Mouse (Mus musculus) gastrocnemius, postnatal 14 days (tissue): ENCODE data around the gene Sit1. TPM values are rescaled to one million over a fixed set of nuclear protein-coding genes. Genes with fewer than 3 reads are reported as not detected.

ENCODE experiments used
- total RNA-seq, 2 experiments: library from RNA; stranded (reverse); gene quantifications; 2 replicates each; pipeline ENCODE4 v1.2.3; 2021

The Sit1 gene
- total RNA-seq, 2 experiments from 2014 or later: not detected

Other genes with a start within 250 kb of the Sit1 start
- gene Atp8b5, start 216.6 kb downstream of the Sit1 start, total RNA-seq: under 1 TPM; 0.09 to 0.10 TPM
- gene Rusc2, start 101.8 kb downstream of the Sit1 start, total RNA-seq: 10 to 100 TPM; 19.6 to 20.6 TPM
- gene Fam166b, start 54.6 kb downstream of the Sit1 start, total RNA-seq: not detected
- gene Tesk1, start 41.8 kb downstream of the Sit1 start, total RNA-seq: 10 to 100 TPM; 25.2 to 28.0 TPM
- gene Cd72, start 29.1 kb downstream of the Sit1 start, total RNA-seq: not detected
- 10 to 100 TPM; 25.7 to 25.9 TPM for gene Ccdc107, start 9.2 kb upstream of the Sit1 start, total RNA-seq
- gene Arhgef39, start 16.0 kb upstream of the Sit1 start, total RNA-seq: 1 to 10 TPM; 1.3 to 1.6 TPM
- 1 to 10 TPM; 2.1 to 2.9 TPM for gene Car9, start 23.2 kb upstream of the Sit1 start, total RNA-seq
- gene Tpm2, start 40.0 kb upstream of the Sit1 start, total RNA-seq: 1,000 to 10,000 TPM; 8,430 to 9,008 TPM
- gene Creb3, start 78.6 kb upstream of the Sit1 start, total RNA-seq: 10 to 100 TPM; 38.7 to 45.6 TPM
- 10 to 100 TPM; 67.6 to 77.4 TPM for gene Tln1, start 79.0 kb upstream of the Sit1 start, total RNA-seq
- gene Rgp1, start 95.0 kb upstream of the Sit1 start, total RNA-seq: 10 to 100 TPM; 21.9 to 22.3 TPM
- 1 to 10 TPM; 5.1 to 6.2 TPM for gene Gba2, start 95.1 kb upstream of the Sit1 start, total RNA-seq
- under 1 TPM in 1 of 2 experiments, not detected in 1; 0.29 TPM for gene Msmp, start 100.8 kb upstream of the Sit1 start, total RNA-seq
- gene Npr2, start 148.2 kb upstream of the Sit1 start, total RNA-seq: 10 to 100 TPM; 29.5 to 31.4 TPM
- not detected for gene Spag8, start 169.9 kb upstream of the Sit1 start, total RNA-seq
- gene Hint2, start 172.7 kb upstream of the Sit1 start, total RNA-seq: 10 to 100 TPM; 48.5 to 53.8 TPM
- gene Tmem8b, start 185.2 kb upstream of the Sit1 start, total RNA-seq: 1 to 10 TPM; 8.2 to 9.7 TPM
- under 1 TPM; 0.16 to 0.20 TPM for gene Fam221b, start 185.4 kb upstream of the Sit1 start, total RNA-seq
- not detected for gene Olfr70, start 217.1 kb upstream of the Sit1 start, total RNA-seq
- gene Olfr71, start 226.5 kb upstream of the Sit1 start, total RNA-seq: not detected
- 1 to 10 TPM; 1.9 to 2.7 TPM for gene Hrct1, start 243.5 kb upstream of the Sit1 start, total RNA-seq
- gene Spaar, start 246.3 kb upstream of the Sit1 start, total RNA-seq: 1 to 10 TPM; 1.1 to 2.2 TPM